Mouse (Mus musculus) left cerebral cortex, postnatal 10 days (tissue): ENCODE data around the gene 4930572O03Rik. TPM values are rescaled to one million over a fixed set of nuclear protein-coding genes. Genes with fewer than 3 reads are reported as not detected.
"Not testable (repeated sequence)": the region's sequence is repeated elsewhere in the genome, so short reads cannot be mapped to it uniquely, and the experiment has no call there.

ENCODE experiments used
- DNase-seq, 2 experiments: peaks; one replicate each; pipeline ENCODE4 v3.0.0; 2021 to 2022; ENCODE audit warnings: low spot score in 2 of 2, mixed read lengths in 1 of 2; ENCODE audit errors: extremely low spot score in 1 of 2
- intact Hi-C: fragments of 180-260 bp; cut with DNase I; formaldehyde crosslinking; loops from one replicate; pipeline ENCODE4 v1.15.1; 2025
- total RNA-seq, 2 experiments: library from RNA; stranded (reverse); gene quantifications; 2 replicates each; pipeline ENCODE4 v1.2.3; 2021

The 4930572O03Rik gene
- total RNA-seq, 2 experiments from 2014 or later: not detected

DNA sequence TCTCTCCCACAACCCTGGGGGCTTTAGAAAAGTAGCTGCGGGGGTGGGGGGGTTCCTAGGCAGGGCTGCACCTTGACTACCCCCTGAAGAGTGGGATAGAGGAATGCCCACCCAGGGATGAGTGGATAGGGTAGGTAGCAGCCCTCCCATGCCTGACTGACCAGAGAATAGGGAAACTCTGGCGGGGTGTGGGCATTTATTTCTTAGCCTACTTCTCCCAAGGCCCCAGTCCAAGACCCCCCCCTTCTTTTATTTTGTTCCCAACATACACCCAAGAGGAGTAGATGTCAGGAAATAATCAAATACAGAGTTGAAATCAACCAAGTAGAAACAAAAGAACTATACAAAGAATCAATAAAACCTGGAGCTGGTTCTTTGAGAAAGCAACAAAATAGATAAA is 19.2 kb downstream of the 4930572O03Rik start:
- DNase-seq, intact Hi-C loops: not testable (repeated sequence)

DNA sequence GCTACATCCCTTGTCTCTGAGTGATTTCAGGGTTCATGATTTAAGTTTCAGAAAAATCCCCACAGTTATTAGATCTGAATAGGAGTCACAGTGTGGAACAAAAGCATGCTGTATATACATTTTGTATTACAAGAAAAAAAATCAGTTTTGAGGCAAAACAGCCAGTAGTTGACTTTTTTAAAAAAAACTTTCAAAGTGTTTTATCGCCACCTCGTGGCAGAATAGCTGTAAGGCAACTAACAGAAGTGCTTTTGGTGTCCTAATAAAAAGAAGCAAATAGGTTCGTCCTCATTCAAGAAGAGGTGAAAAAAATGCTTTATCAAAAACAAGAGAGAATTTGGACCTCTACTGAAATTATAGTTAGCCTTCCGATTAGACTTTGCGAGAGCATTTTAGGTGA is 26.8 kb downstream of the 4930572O03Rik start:
- DNase-seq, intact Hi-C loops: not testable (repeated sequence)

DNA sequence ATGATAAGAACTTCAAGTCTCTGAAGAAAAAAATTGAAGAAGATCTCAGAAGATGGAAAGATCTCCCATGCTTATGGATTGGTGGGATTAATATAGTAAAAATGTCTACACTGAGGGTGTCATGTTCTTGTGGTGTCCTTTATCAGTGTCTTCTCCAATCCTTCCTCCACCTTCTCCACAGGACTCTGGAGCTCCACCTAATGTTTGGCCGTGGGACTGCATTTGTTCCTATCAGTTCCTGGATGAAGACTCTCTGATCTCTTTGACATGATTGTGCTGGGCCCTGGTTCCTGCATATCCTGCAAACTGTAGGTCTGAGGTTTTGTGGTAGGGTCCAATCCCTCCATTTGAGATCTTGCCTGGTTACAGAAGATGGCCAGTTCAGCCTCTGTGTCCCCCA is 28.7 kb downstream of the 4930572O03Rik start:
- DNase-seq, intact Hi-C loops: not testable (repeated sequence)

DNA sequence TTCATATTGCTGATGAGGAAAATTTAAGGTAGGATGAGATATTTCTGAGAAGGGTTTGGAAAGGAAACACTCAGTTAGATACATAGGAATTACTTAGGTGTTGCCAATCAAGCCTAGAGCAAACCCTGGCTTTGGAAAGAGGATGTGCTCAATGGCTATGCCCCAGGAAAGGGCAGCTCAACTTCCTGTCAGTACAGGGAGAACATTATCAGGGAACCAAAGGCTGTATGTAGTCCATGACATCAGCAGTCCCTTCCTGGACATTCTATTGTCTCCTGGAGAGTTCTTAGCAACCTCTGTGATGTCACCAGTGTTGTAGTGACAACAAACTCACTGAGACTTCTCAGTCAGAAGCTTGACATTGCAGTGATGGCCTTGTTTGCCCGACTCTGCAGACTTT is 38.1 kb downstream of the 4930572O03Rik start, which contains the start of gene Speer4d:
Gene Speer4d (plus strand): TSS at position 301 of the 400 bp plus-strand sequence.
- intact Hi-C loops: not testable (repeated sequence)

DNA sequence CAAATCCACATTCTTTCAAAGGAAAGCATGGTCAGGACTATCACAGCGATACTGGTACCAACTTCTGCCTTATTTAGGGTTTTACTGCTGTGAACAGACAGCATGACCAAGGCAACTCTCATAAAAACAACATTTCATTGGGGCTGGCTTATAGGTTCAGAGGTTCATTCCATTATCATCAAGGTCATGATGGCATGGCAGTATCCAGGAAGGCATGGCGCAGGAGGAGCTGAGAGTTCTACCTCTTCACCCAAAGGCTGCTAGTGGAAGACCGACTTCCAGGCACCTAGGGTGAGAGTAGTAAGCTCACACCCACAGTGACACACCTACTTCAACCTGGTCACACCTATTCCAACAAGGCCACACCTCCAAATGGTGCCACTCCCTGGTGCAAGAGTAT is 40.7 kb downstream of the 4930572O03Rik start:
- intact Hi-C loops, DNase-seq: not testable (repeated sequence)

More for the DNA sequence above, 38.1 kb downstream of the 4930572O03Rik start, which contains the start of gene Speer4d:
- not testable (repeated sequence) for DNase-seq

DNA sequence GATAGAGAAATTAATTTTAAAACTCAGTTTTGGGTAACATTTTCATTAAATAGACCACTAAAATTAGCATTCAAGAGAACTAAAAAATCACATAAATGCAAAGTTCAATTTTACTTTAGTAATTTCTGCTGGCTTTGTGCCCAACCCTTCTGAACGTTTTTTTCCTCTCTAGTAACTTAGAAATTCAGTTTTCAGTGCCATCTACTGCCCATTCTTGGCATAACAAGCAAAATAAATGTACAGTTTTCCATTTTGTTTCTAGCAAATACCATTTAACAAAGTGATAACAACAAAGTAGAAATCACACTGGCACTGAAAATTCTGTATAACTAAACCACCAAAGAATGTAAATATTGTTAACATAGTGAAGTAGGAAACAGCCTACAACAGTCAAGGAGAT is 46.2 kb downstream of the 4930572O03Rik start:
- DNase-seq, intact Hi-C loops: not testable (repeated sequence)

DNA sequence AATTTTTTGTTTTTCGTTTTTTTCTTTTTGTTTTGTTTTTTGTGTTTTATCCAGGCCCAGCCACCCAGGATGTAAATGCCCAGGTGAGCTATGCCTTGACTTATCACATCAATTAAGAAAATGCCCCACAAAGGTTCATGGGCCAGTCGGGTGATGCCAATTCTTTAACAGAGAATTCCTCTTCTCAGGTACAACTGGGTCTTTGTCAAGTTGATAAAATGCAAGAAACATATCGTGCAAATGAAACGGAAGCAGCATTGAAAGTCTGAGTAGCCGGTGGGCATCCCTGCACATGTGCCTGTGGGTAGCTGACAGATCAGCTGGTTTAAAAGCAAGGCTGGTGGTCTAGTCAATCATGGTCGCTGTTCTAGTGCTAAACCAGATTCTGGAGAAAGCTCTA is 50.2 kb downstream of the 4930572O03Rik start:
- intact Hi-C loops: not testable (repeated sequence)
- peak in 1 of 2 experiments; percentile 13 for DNase-seq

DNA sequence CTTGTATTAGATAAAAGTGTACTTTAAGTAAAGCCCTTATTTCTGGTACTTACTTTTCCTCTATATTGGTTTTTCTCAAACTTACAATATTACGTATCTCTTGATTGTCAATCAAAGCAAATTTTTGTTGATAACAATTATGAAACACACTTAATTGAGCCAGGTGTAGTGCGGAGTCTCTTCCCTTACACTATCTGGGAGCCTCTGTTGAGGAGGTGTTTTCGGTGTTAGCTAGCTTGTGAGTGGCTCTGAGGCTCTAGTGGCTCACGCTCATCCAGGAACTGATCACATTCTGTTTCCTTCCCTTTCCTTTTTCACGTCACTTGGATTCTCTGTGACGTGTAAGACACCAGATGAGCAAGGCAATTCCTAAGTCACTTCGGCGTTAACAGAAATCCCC is 53.3 kb downstream of the 4930572O03Rik start:
- intact Hi-C loops, DNase-seq: not testable (repeated sequence)

DNA sequence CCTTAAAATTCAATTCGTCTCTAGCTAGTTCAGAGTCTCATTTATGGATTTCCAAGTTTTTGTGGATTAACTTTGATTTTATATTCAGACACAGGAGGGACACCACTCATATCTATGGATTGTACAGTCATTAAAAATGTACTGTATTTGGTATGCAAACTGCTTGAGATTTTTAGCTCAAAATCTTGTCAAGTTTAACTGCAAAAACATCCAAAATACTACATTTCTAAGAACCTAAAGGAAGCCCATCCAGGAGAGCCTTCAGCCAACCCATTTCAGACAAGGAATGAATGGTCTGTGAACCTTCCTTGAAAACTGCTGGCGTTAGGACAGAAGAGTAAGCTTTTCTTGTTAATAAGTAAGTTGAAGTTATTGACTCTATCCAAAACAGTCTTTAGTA is 53.9 kb downstream of the 4930572O03Rik start:
- DNase-seq, intact Hi-C loops: not testable (repeated sequence)

DNA sequence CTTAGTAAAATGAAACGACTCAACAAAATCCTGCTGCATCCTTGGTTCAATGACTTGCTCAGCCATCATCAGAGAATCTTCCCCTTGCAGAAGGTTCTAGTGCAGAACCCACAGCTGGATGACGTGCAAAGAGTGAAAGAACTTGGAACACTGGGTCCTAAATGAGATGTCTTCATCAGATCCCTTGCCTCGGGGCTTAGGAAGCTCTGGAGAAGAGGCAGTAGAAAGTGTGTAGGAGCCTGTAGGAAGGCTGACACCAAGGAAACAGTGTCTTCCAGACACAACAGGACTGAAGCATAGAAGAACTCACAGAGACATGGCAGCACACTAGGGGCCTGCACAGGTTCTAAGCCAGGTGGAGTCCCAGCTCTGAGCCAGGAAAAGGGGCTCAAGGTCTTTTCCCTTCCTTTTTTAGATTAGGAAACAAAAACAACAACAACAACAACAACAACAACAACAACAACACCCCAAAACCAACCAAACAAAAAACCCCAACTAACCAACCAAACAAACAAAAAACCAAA is 54.4 kb downstream of the 4930572O03Rik start:
- DNase-seq, intact Hi-C loops: not testable (repeated sequence)

Other genes starting within 250 kb of the 4930572O03Rik start
- not detected for gene Gm21149, start 180.5 kb downstream of the 4930572O03Rik start, total RNA-seq
- not detected for gene Gm21190, start 127.8 kb downstream of the 4930572O03Rik start, total RNA-seq
- gene Gm21083, start 79.7 kb downstream of the 4930572O03Rik start, total RNA-seq: not detected
- not detected for gene Speer4d, start 38.0 kb downstream of the 4930572O03Rik start, total RNA-seq
- gene Speer4c, start 57.2 kb upstream of the 4930572O03Rik start, total RNA-seq: not detected